Mouse (Mus musculus) brain, embryonic 14.5 days (tissue): ENCODE results near the gene Tssk6.

ENCODE experiments used
- CTCF ChIP-seq: fragments of 200-500 bp; IDR thresholded peaks from 2 replicates; pipeline ENCODE4 v1.5.1; 2012; ENCODE audit warnings: inconsistent platforms, mild to moderate bottlenecking, moderate library complexity, borderline replicate concordance; ENCODE audit not compliant: insufficient read depth, insufficient read length; ENCODE audit errors: extremely low read depth
- POLR2A ChIP-seq: fragments of 200-500 bp; IDR thresholded peaks from 2 replicates; pipeline ENCODE4 v1.6.1; 2012; ENCODE audit warnings: mild to moderate bottlenecking, inconsistent platforms, borderline replicate concordance; ENCODE audit not compliant: poor library complexity, insufficient read depth, insufficient read length, severe bottlenecking; ENCODE audit errors: extremely low read depth

- no peak for TF ChIP-seq CTCF
- TF ChIP-seq POLR2A: no peak
Observed at GRCm38 (mm10) chr8:69877396-69877795, 24.6 kb upstream of the Tssk6 start.
